Mouse (Mus musculus) forebrain, embryonic 14.5 days (tissue): ENCODE measurements around the gene Olfr322. TPM values are rescaled to one million over a fixed set of nuclear protein-coding genes. Genes with fewer than 3 reads are reported as not detected.

Experiments used
- ATAC-seq: fragments of 200-750 bp; cut with Nextera tagmentation; 2 replicates; pipeline ENCODE4 v1.8.0; 2017; ENCODE audit warnings: mild to moderate bottlenecking, moderate library complexity
- DNase-seq: peaks from one replicate; pipeline ENCODE4 v3.0.0-alpha.2; 2015; ENCODE audit warnings: low spot score
- H3K27ac ChIP-seq: fragments of 300-500 bp; sonication (generic); 2 replicates; pipeline ENCODE4 v1.5.1; 2014; ENCODE audit warnings: low read depth, mild to moderate bottlenecking, control low read depth, low read length, moderate library complexity
- H3K27me3 ChIP-seq: fragments of 300-500 bp; sonication (generic); replicated peaks from 2 replicates; pipeline ENCODE4 v1.6.1; 2014; ENCODE audit warnings: low read length, control low read depth, mixed read lengths; ENCODE audit not compliant: control insufficient read depth, insufficient read depth
- H3K36me3 ChIP-seq: fragments of 300-500 bp; sonication (generic); 2 replicates; pipeline ENCODE4 v1.6.1; 2014; ENCODE audit warnings: low read length, control low read depth; ENCODE audit not compliant: control insufficient read depth, insufficient read depth
- H3K4me1 ChIP-seq: fragments of 300-500 bp; sonication (generic); 2 replicates; pipeline ENCODE4 v1.6.1; 2014; ENCODE audit warnings: antibody characterized with exemption, low read length, control low read depth; ENCODE audit not compliant: control insufficient read depth, insufficient read depth
- H3K4me2 ChIP-seq: fragments of 300-500 bp; sonication (generic); 2 replicates; pipeline ENCODE4 v1.6.1; 2014; ENCODE audit warnings: mild to moderate bottlenecking, control low read depth, low read length
- H3K4me3 ChIP-seq: fragments of 300-500 bp; sonication (generic); 2 replicates; pipeline ENCODE4 v1.5.1; 2014; ENCODE audit warnings: low read depth, low read length, control low read depth
- H3K9ac ChIP-seq: fragments of 300-500 bp; sonication (generic); 2 replicates; pipeline ENCODE4 v1.6.1; 2014; ENCODE audit warnings: mild to moderate bottlenecking, low read length, control low read depth, moderate library complexity
- H3K9me3 ChIP-seq: fragments of 300-500 bp; sonication (generic); replicated peaks from 2 replicates; pipeline ENCODE4 v1.6.1; 2016; ENCODE audit warnings: low read length, control low read depth, mixed read lengths; ENCODE audit not compliant: control insufficient read depth
- WGBS: fragments of 180-500 bp; shearing (Covaris S2); extraction: QIAGEN DNeasy Blood & Tissue Kit; methylation state at CpG from one replicate; pipeline ENCODE4 v1.1.7; 2014; 5-methylcytosine and 5-hydroxymethylcytosine counted together
- polyA plus RNA-seq: library from polyadenylated mRNA; unstranded; fragments of >200 nt; fragmentation: Nextera tagmentation; extraction: Ambion mirVana; gene quantifications from 2 replicates; pipeline ENCODE4 v1.2.1, GENCODE M21; 2014

The Olfr322 gene
- polyA plus RNA-seq, 1 experiment from 2014 or later = not detected

DNA sequence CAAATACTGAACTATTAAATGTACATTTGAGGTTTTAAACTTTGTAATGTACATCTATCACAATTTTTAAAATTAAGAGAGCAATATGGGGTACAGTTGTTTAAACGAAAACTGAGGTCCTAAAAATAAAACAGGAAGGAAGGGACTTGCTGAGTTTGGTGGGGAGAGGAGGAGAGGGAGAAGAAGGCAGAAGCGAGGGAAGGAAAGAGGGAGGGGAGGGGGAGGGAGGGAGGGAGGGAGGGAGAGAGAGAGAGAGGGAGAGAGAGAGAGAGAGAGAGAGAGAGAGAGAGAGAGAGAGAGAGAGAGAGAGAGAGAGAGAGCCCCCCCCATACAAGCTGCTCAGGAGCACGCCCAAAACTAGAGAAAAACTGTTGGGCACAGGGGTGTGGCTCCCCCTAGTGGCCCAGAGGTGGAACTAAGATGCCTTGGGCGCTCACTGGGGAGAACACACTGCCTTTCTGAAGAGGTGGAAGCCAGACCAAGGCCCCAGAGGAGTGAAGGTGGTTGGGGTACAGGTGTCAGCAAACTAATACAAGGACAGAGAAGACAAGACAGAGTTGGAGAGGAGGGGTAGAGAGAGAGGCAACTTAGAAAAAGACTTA lies 22.1 kb upstream of the Olfr322 start:
- Histone ChIP-seq H3K9ac (no peak overlapping the region), H3K4me2 (no peak overlapping the region), H3K9me3 (no peaks in the 10 kb centered on the region), H3K27ac (no peak overlapping the region), H3K36me3 (no peaks in the 10 kb centered on the region), H3K4me1 (peaks cover 5% of the 10 kb centered on the region; the same call in 1 of the 2 replicates), H3K27me3 (peaks cover 9% of the 10 kb centered on the region; the same call in 1 of the 2 replicates), H3K4me3 (no peak overlapping the region)
- WGBS = 20% methylated on average over 4 of the region's 4 CpGs
- no peak; the same call in 1 of the 2 replicates for ATAC-seq
- DNase-seq = peak; percentile 64

DNA sequence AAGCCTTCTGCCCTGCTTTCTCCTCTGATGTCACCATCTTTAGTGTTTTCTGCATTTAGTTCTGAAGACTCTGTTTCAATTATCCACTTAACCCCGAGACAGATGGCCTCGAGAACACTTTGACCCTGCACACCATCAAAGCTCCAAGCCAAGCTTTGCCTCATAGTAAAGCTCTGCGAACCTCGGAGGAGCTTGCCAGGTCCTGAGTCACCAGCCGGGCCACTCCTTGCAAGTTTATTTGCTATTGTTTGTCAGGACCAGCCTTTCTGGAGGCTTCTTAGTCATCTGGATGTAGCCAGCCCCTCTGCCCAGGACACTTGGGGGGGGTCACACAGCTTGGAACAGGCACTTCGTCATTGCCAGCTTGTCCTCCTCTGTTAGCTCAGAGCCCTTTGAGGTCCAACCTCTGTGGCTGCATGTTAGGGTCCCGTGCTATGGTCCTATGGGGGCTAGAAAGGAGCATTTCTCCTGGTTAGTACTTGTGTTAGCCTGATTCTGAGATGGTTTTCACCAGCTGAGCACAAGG lies 20.3 kb upstream of the Olfr322 start:
- no peak overlapping the region for H3K9ac ChIP-seq
- no peak for DNase-seq
- no peak overlapping the region for H3K27ac ChIP-seq
- no peak overlapping the region for H3K4me3 ChIP-seq
- peaks cover 9% of the 10 kb centered on the region; the same call in 1 of the 2 replicates for H3K27me3 ChIP-seq
- no peak overlapping the region for H3K4me2 ChIP-seq
- ATAC-seq = no peak
- 69% methylated on average over 7 of the region's 7 CpGs for WGBS
- no peaks in the 10 kb centered on the region for H3K36me3 ChIP-seq
- peaks cover 5% of the 10 kb centered on the region; the same call in 1 of the 2 replicates for H3K4me1 ChIP-seq
- H3K9me3 ChIP-seq = no peaks in the 10 kb centered on the region

DNA sequence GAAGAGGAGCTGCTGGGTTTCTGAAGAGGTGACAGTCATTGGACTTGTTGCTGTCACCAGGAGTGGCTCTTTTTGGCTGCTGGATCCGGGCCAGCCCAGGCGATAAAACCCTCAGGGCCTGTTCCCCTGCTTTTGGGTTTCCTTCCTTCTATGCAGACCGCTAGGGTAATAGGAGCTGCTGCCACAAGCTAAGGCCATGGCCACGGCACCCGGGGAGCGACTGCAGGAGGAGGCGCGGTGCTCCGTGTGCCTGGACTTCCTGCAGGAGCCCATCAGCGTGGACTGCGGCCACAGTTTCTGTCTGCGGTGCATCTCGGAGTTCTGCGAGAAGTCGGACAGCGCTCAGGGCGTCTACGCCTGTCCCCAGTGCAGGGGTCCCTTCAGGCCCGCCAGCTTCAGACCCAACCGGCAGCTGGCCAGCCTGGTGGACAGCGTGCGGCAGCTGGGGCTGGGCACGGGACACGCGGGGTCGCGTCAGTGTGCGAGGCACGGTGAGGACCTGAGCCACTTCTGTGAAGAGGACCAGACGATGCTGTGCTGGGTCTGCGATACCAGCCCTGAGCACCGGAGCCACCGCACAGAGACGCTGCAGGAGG lies 18.2 kb upstream of the Olfr322 start, which contains the start of gene Trim58:
Gene Trim58, plus strand, starts transcription at position 194 of the 596 bp plus-strand sequence.
- H3K27ac ChIP-seq = no peak within 1 kb of the TSS
- DNase-seq (peak; percentile 31), ATAC-seq (0 out of 2 replicates have a peak, but pooled peaks have one; percentile 23)
- peak within 1 kb of the TSS; percentile 35 for H3K4me3 ChIP-seq
- H3K36me3 ChIP-seq = no peaks in the 10 kb centered on the region
- H3K4me1 ChIP-seq = peaks cover 5% of the 10 kb centered on the region; the same call in 1 of the 2 replicates
- H3K4me2 ChIP-seq = peak within 1 kb of the TSS; percentile 81
- H3K9me3 ChIP-seq = no peaks in the 10 kb centered on the region
- WGBS = 3% methylated on average over 34 of the region's 34 CpGs
- H3K9ac ChIP-seq = peak within 1 kb of the TSS; percentile 58
- peaks cover 9% of the 10 kb centered on the region; the same call in 1 of the 2 replicates for H3K27me3 ChIP-seq

DNA sequence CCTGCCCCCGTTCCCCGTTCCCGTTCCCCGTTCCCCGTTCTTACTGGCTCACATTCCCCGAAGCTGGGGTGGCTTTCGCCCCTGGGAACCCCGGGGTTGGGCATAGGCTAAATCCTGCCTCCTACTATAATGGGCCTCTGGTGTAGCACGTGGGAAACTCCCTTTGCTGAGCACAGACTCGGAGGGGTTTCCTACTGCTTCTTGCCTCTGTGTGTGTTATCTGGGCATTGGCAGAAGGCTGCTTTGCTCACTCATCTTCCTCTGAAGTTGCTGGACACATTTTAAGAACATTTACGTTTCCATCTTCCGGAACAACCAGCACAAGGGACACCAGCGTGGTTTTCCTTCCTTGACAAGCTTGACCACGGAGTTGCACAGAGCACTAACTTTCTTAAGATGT lies 17.5 kb upstream of the Olfr322 start:
- peaks cover 9% of the 10 kb centered on the region; the same call in 1 of the 2 replicates for H3K27me3 ChIP-seq
- peak overlapping the region; percentile 35; the same call in 1 of the 2 replicates for H3K4me3 ChIP-seq
- peak overlapping the region; percentile 81 for H3K4me2 ChIP-seq
- H3K4me1 ChIP-seq = peaks cover 5% of the 10 kb centered on the region; the same call in 1 of the 2 replicates
- H3K9me3 ChIP-seq = no peaks in the 10 kb centered on the region
- ATAC-seq (no peak), DNase-seq (no peak)
- peak overlapping the region; percentile 58; the same call in 1 of the 2 replicates for H3K9ac ChIP-seq
- WGBS = 28% methylated on average over 14 of the region's 14 CpGs
- no peaks in the 10 kb centered on the region for H3K36me3 ChIP-seq
- H3K27ac ChIP-seq = no peak overlapping the region

DNA sequence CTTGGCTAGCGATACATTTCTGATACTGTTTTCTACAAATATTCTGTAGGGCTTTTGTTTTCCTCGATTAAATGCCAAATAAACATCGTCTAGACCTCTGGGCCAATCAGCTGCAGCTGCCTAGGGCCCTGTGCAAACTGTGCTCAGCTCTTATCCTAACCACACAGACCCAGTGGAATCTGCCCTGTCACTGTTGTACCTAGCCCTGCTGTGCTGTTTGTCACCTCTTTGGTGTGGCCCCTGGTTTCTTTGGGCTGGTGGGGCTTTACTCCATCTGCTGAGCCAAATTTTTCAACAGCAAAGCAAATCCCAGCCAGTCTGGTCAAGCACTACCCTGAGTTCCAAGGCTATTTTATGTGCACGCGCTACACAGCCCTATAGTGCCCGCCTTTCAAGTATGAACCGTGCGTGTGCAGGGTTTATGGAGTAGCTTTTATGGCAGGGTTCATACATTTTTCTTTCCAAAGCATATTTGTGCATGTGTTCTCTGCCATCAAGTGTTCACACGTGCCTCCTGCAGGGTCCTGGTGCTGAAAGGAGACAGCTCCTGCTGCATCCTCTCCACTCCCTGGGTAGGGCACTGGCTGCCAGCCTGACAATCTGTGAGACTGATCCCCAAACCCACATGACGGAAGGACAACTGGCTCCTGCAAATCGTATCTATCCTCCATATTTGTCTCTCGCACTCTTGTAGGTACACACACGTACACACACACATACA lies 16.8 kb upstream of the Olfr322 start:
- Histone ChIP-seq H3K4me2 (no peak overlapping the region), H3K27me3 (peaks cover 9% of the 10 kb centered on the region; the same call in 1 of the 2 replicates), H3K27ac (no peak overlapping the region), H3K4me1 (peaks cover 5% of the 10 kb centered on the region; the same call in 1 of the 2 replicates), H3K9ac (no peak overlapping the region), H3K36me3 (no peaks in the 10 kb centered on the region), H3K4me3 (no peak overlapping the region), H3K9me3 (no peaks in the 10 kb centered on the region)
- WGBS = 79% methylated on average over 13 of the region's 13 CpGs
- DNase-seq (no peak), ATAC-seq (no peak)

DNA sequence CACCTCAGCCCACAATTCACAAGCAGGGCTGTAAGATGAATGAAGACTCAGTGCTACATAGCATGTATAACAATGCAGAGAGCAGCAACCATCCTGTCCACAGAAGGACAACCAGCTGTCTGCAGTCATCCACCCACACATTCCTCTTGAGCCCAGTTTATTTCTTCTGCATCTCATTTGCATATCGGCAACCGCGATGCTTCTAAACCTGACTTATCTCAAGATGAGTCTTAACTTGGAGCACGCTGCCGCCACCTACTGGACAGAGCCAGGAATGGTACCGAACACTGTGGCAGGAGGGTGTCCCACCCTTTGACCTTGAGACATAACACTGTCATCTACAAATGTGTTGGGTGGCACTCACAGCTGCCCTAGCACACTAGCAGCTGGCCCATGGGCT lies 15.2 kb upstream of the Olfr322 start:
- WGBS = 31% methylated on average over 6 of the region's 6 CpGs
- no peak overlapping the region for H3K4me2 ChIP-seq
- no peak overlapping the region for H3K9ac ChIP-seq
- no peaks in the 10 kb centered on the region for H3K9me3 ChIP-seq
- no peak for ATAC-seq
- H3K4me3 ChIP-seq = no peak overlapping the region
- H3K27ac ChIP-seq = no peak overlapping the region
- H3K36me3 ChIP-seq = no peaks in the 10 kb centered on the region
- DNase-seq = peak; percentile 52
- H3K27me3 ChIP-seq = peaks cover 9% of the 10 kb centered on the region; the same call in 1 of the 2 replicates
- peaks cover 5% of the 10 kb centered on the region; the same call in 1 of the 2 replicates for H3K4me1 ChIP-seq

DNA sequence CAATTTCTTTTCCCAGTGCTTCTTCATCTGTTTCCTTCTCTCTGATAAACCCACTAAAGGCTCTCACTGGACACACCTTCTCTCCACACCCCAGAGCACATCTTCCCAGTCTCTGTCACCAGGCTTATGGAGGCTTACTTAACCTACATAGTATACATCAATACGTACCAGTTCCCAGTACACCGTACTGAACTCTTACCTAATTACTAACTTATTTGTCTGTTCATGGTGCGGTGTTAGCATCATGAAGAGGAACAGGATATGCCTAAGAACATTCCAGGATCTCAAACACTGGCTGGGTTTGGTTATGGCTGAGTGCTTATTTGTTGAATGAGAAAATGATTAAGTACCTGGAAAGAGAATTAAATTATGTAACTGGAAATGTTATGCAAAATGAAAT lies 3.4 kb upstream of the Olfr322 start:
- no peak for ATAC-seq
- Histone ChIP-seq H3K27ac (no peak overlapping the region), H3K9me3 (no peaks in the 10 kb centered on the region), H3K9ac (no peak overlapping the region), H3K4me1 (no peaks in the 10 kb centered on the region), H3K36me3 (no peaks in the 10 kb centered on the region), H3K4me2 (no peak overlapping the region), H3K27me3 (no peaks in the 10 kb centered on the region), H3K4me3 (no peak overlapping the region)
- 89% methylated on average over 3 of the region's 3 CpGs for WGBS
- no peak for DNase-seq

DNA sequence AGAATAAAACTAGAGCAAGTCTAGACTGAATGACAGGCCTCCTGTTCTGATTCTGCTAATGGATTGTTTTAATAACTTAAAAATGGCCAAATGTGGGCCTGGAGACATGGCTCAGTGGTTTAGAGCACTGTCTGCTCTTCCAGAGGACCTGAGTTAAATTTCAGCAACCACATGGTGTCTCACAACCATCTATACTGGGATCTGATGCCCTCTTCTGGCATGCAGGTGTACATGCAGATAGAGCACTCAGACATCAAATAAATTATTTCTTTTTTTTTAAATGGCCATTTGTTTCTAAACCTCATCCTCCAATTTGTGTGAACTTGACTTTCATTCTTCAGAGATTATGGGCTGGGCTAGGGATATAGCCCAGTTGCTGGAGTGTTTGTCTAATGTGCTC lies 10.7 kb downstream of the Olfr322 start:
- no peak overlapping the region for H3K9ac ChIP-seq
- no peak for ATAC-seq
- H3K4me2 ChIP-seq = no peak overlapping the region

More for the DNA sequence above, 10.7 kb downstream of the Olfr322 start:
- H3K4me1 ChIP-seq = no peaks in the 10 kb centered on the region
- H3K4me3 ChIP-seq = no peak overlapping the region
- H3K27me3 ChIP-seq = no peaks in the 10 kb centered on the region
- H3K27ac ChIP-seq = no peak overlapping the region
- DNase-seq = no peak
- no peaks in the 10 kb centered on the region for H3K36me3 ChIP-seq
- no peaks in the 10 kb centered on the region for H3K9me3 ChIP-seq
